Comparison of ENCODE assay signal across 16 mouse cellular contexts in the genomic region with DNA sequence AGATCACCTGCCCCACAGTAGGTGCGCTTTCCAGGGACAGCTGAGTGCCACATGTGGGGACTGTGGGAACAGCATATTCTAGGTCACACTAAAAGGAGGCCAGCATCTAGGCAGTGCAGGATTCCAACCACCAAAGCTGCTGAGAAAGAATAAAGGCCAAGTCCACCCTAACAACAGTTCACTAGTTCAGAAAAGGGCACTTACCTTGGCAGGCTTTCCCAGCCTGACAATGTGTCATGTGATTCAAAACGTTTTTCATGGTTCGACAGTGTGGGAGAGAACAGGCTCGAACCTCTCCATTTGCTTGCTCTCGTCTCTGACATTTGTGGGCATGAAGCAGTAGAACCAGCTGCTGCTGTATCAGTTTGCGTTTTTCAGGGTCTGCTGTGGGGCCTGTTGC.
A peak's percentile ranks its signal among the peaks of the same experiment; 100 is the strongest.
DNase-seq lines count a peak whose midpoint lies in the region.
"Had no signal": no experiment of that assay in that cellular context is flagged by ENCODE, and none has a peak within 500 bp of the region (broad histone marks: within the 10 kb centered on the region; RNA-seq: fewer than 3 reads in every experiment).

No protein-coding gene starts in this region.

- DNase-seq in kidney, adult 8-10 months, result peak; percentile 27 to 45
- no peak for DNase-seq in kidney, postnatal 4 days
- peak; percentile 10 for DNase-seq in lung, postnatal 36 days
- DNase-seq in lung, adult 18-20 months, result no peak
- peak; percentile 29 to 38 for DNase-seq in kidney, postnatal 25 days
- no peak for DNase-seq in right cerebral cortex, postnatal 14 days
- DNase-seq: adrenal gland, adult 2 months; adrenal gland, postnatal 36 days; B cell, adult 2 months; cerebellum, adult 2 months; cerebellum, postnatal 25 days; gastrocnemius, postnatal 36 days; heart, adult 18-20 months; heart, postnatal 36 days; thymus, adult 2 months; thymus, postnatal 4 days had no signal

Comparison
In these comparisons a context has a peak if more than half of its experiments do, and no peak if none do; other contexts are left out.
1. DNase-seq: peak in kidney, adult 8-10 months (2 of 2), lung, postnatal 36 days (single experiment) and kidney, postnatal 25 days (2 of 2); none in kidney, postnatal 4 days (0 of 2), lung, adult 18-20 months (0 of 2) and right cerebral cortex, postnatal 14 days (single experiment).